ENCODE assay signal across 1 mouse cellular context in genomic region chr6:37592101-37593032, GRCm38 (mm10).
TF ChIP-seq lines count a peak whose summit lies in the region.

No protein-coding gene starts in this region.

TF ChIP-seq in CH12.LX, 34 proteins besides CTCF, POLR2A, EP300 and RAD21 (continued from another document):
- TF ChIP-seq CHD1 (IDR thresholded peaks at IDR 0.05; ENCODE audit: low read depth, low read length) = no peak
- no peak for TF ChIP-seq ETS1 (conservative IDR thresholded peaks at IDR 0.05; ENCODE audit: low read depth, low read length)
- peak; percentile 75 for TF ChIP-seq SMC3 (IDR thresholded peaks at IDR 0.05; ENCODE audit: low read depth, low read length)
- no peak for TF ChIP-seq RCOR1 (conservative IDR thresholded peaks at IDR 0.05; ENCODE audit: low read depth, low read length)
- TF ChIP-seq ZKSCAN1 (IDR thresholded peaks at IDR 0.05; ENCODE audit: borderline replicate concordance, low read depth, low read length) = no peak
- 0 out of 2 replicates have a peak, but pooled peaks have one; percentile 9 for TF ChIP-seq ELF1 (IDR thresholded peaks at IDR 0.05; ENCODE audit: low read depth, low read length)
- TF ChIP-seq CHD2 (IDR thresholded peaks at IDR 0.05; ENCODE audit: low read length) = peak; percentile 93
- no peak for TF ChIP-seq SIN3A (IDR thresholded peaks at IDR 0.05; ENCODE audit: low read length)
- TF ChIP-seq HCFC1 (IDR thresholded peaks at IDR 0.05; ENCODE audit: low read depth, low read length) = peak; percentile 15; the same call in 1 of the 2 replicates
- no peak for TF ChIP-seq PAX5 (IDR thresholded peaks at IDR 0.05; ENCODE audit: low read length)
- TF ChIP-seq JUND (conservative IDR thresholded peaks at IDR 0.05; ENCODE audit: low read depth, low read length) = no peak
